Mouse (Mus musculus) intestine, embryonic 14.5 days (tissue): ENCODE data around the gene Boll. TPM values are rescaled to one million over a fixed set of nuclear protein-coding genes. Genes with fewer than 3 reads are reported as not detected.
A peak's percentile ranks its signal among the peaks of the same experiment; 100 is the strongest.

Experiments
- ATAC-seq: fragments of 200-750 bp; cut with Nextera tagmentation; replicated peaks from 2 replicates; pipeline ENCODE4 v1.8.0; 2017; ENCODE audit warnings: low read depth, moderate number of reproducible peaks, moderate TSS enrichment, moderate library complexity; ENCODE audit not compliant: low FRiP score, low TSS enrichment
- DNase-seq: peaks from one replicate; pipeline ENCODE4 v3.0.0-alpha.2; 2018; ENCODE audit warnings: low spot score
- H3K27ac ChIP-seq: fragments of 300-500 bp; sonication (generic); 2 replicates; pipeline ENCODE4 v1.5.1; 2014; ENCODE audit warnings: low read depth, mild to moderate bottlenecking, control low read depth
- H3K27me3 ChIP-seq: fragments of 300-500 bp; sonication (generic); replicated peaks from 2 replicates; pipeline ENCODE4 v1.6.1; 2014; ENCODE audit warnings: low read length, control low read depth; ENCODE audit not compliant: control insufficient read depth, insufficient read depth
- H3K36me3 ChIP-seq: fragments of 300-500 bp; sonication (generic); 2 replicates; pipeline ENCODE4 v1.6.1; 2014; ENCODE audit warnings: low read length, control low read depth; ENCODE audit not compliant: control insufficient read depth, insufficient read depth
- H3K4me1 ChIP-seq: fragments of 300-500 bp; sonication (generic); replicated peaks from 2 replicates; pipeline ENCODE4 v1.6.1; 2014; ENCODE audit warnings: low read length, control low read depth, mixed read lengths; ENCODE audit not compliant: control insufficient read depth, insufficient read depth
- H3K4me2 ChIP-seq: fragments of 300-500 bp; sonication (generic); 2 replicates; pipeline ENCODE4 v1.6.1; 2014; ENCODE audit warnings: low read length
- H3K4me3 ChIP-seq: fragments of 300-500 bp; sonication (generic); 2 replicates; pipeline ENCODE4 v1.5.1; 2014; ENCODE audit warnings: low read depth, low read length, control low read depth, mixed read lengths
- H3K9ac ChIP-seq: fragments of 300-500 bp; sonication (generic); 2 replicates; pipeline ENCODE4 v1.6.1; 2014; ENCODE audit warnings: mild to moderate bottlenecking, low read length
- H3K9me3 ChIP-seq: fragments of 300-500 bp; sonication (generic); 2 replicates; pipeline ENCODE4 v1.6.1; 2016; ENCODE audit warnings: low read length, control low read depth; ENCODE audit not compliant: control insufficient read depth
- WGBS: fragments of 180-500 bp; shearing (Covaris S2); extraction: QIAGEN DNeasy Blood & Tissue Kit; methylation state at CpG from one replicate; pipeline ENCODE4 v1.1.7; 2014; 5-methylcytosine and 5-hydroxymethylcytosine counted together
- polyA plus RNA-seq: library from polyadenylated mRNA; unstranded; fragments of >200 nt; fragmentation: Nextera tagmentation; extraction: Ambion mirVana; gene quantifications from 2 replicates; pipeline ENCODE4 v1.2.1, GENCODE M21; 2014

Gene Boll
- polyA plus RNA-seq, 1 experiment from 2014 or later, result 0.18 TPM

GRCm38 (mm10) chr1:55279081-55279480 lies 84.2 kb downstream of the Boll start:
- Histone ChIP-seq H3K4me2 (no peak overlapping the region), H3K4me1 (no peaks in the 10 kb centered on the region), H3K9ac (no peak overlapping the region), H3K27ac (no peak overlapping the region), H3K27me3 (no peaks in the 10 kb centered on the region), H3K9me3 (no peaks in the 10 kb centered on the region), H3K4me3 (no peak overlapping the region), H3K36me3 (no peaks in the 10 kb centered on the region)
- 75% methylated on average over 9 of the region's 9 CpGs for WGBS
- ATAC-seq (no peak), DNase-seq (no peak)

- Histone ChIP-seq H3K27me3 (no peaks in the 10 kb centered on the region), H3K9ac (no peak overlapping the region), H3K27ac (no peak overlapping the region), H3K36me3 (no peaks in the 10 kb centered on the region), H3K4me3 (no peak overlapping the region), H3K9me3 (no peaks in the 10 kb centered on the region), H3K4me1 (no peaks in the 10 kb centered on the region), H3K4me2 (no peak overlapping the region)
- no peak for DNase-seq
- no peak for ATAC-seq
- 64% methylated on average over 2 of the region's 2 CpGs for WGBS
Measured at GRCm38 (mm10) chr1:55265447-55265846, 97.8 kb downstream of the Boll start.

- Histone ChIP-seq H3K36me3 (no peaks in the 10 kb centered on the region), H3K9ac (no peak overlapping the region), H3K4me2 (no peak overlapping the region), H3K4me3 (no peak overlapping the region), H3K4me1 (no peaks in the 10 kb centered on the region), H3K27ac (no peak overlapping the region), H3K9me3 (no peaks in the 10 kb centered on the region), H3K27me3 (no peaks in the 10 kb centered on the region)
- ATAC-seq (no peak), DNase-seq (no peak)
- WGBS, result 51% methylated on average over 2 of the region's 2 CpGs
Measured at GRCm38 (mm10) chr1:55264385-55264784, 98.9 kb downstream of the Boll start.

- Histone ChIP-seq H3K4me2 (no peak overlapping the region), H3K4me1 (no peaks in the 10 kb centered on the region), H3K27ac (no peak overlapping the region), H3K27me3 (no peaks in the 10 kb centered on the region), H3K9ac (no peak overlapping the region), H3K9me3 (no peaks in the 10 kb centered on the region), H3K36me3 (no peaks in the 10 kb centered on the region), H3K4me3 (no peak overlapping the region)
- DNase-seq (no peak), ATAC-seq (no peak)
- 83% methylated on average over 2 of the region's 2 CpGs for whole genome bisulfite sequencing
Measured at GRCm38 (mm10) chr1:55246374-55246773, 116.9 kb downstream of the Boll start.

GRCm38 (mm10) chr1:55239237-55239636 lies 124.0 kb downstream of the Boll start:
- H3K27me3 ChIP-seq, result no peaks in the 10 kb centered on the region
- H3K9ac ChIP-seq, result no peak overlapping the region
- H3K9me3 ChIP-seq, result no peaks in the 10 kb centered on the region
- peak overlapping the region; percentile 93; the same call in 1 of the 2 replicates for H3K4me3 ChIP-seq
- DNase-seq (no peak), ATAC-seq (no peak)
- H3K4me2 ChIP-seq, result peak overlapping the region; percentile 96
- 0% methylated on average over 1 of the region's 1 CpGs for WGBS
- no peaks in the 10 kb centered on the region for H3K36me3 ChIP-seq
- no peak overlapping the region for H3K27ac ChIP-seq
- peaks cover 16% of the 10 kb centered on the region for H3K4me1 ChIP-seq

- Histone ChIP-seq H3K4me2 (peak overlapping the region; percentile 96), H3K9me3 (no peaks in the 10 kb centered on the region), H3K27me3 (no peaks in the 10 kb centered on the region), H3K36me3 (no peaks in the 10 kb centered on the region), H3K27ac (no peak overlapping the region), H3K4me1 (peaks cover 16% of the 10 kb centered on the region), H3K4me3 (peak overlapping the region; percentile 93), H3K9ac (peak overlapping the region; percentile 66)
- WGBS, result 37% methylated on average over 13 of the region's 13 CpGs
- ATAC-seq (no peak), DNase-seq (no peak)
Measured at GRCm38 (mm10) chr1:55238496-55238895, 124.8 kb downstream of the Boll start.

GRCm38 (mm10) chr1:55237643-55238161 lies 125.6 kb downstream of the Boll start:
- ATAC-seq (peak; percentile 52), DNase-seq (peak; percentile 75)
- peak overlapping the region; percentile 8; the same call in 1 of the 2 replicates for H3K27ac ChIP-seq
- H3K4me2 ChIP-seq, result peak overlapping the region; percentile 96
- peaks cover 16% of the 10 kb centered on the region for H3K4me1 ChIP-seq
- H3K4me3 ChIP-seq, result peak overlapping the region; percentile 93
- H3K9me3 ChIP-seq, result no peaks in the 10 kb centered on the region
- no peaks in the 10 kb centered on the region for H3K36me3 ChIP-seq
- H3K9ac ChIP-seq, result peak overlapping the region; percentile 66
- under 1% methylated on average over 23 of the region's 23 CpGs for WGBS
- H3K27me3 ChIP-seq, result no peaks in the 10 kb centered on the region

- Histone ChIP-seq H3K27me3 (no peaks in the 10 kb centered on the region), H3K9ac (peak within 1 kb of the TSS; percentile 66), H3K27ac (peak within 1 kb of the TSS; percentile 8; the same call in 1 of the 2 replicates), H3K4me3 (peak within 1 kb of the TSS; percentile 93), H3K4me2 (peak within 1 kb of the TSS; percentile 96), H3K9me3 (no peaks in the 10 kb centered on the region), H3K4me1 (peaks cover 16% of the 10 kb centered on the region), H3K36me3 (no peaks in the 10 kb centered on the region)
- WGBS, result under 1% methylated on average over 82 of the region's 82 CpGs
- peak; percentile 90 for DNase-seq
- peak; percentile 99 for ATAC-seq
Measured at GRCm38 (mm10) chr1:55236890-55237642, 126.2 kb downstream of the Boll start, which contains the start of gene Mars2. TSS of gene Mars2 (plus strand) at chr1:55237177.
